Mouse (Mus musculus) bone marrow macrophage, adult 2 months (primary cell): ENCODE results near the gene Nup160.

Experiments
- CTCF ChIP-seq: IDR thresholded peaks from 2 replicates; pipeline ENCODE4 v1.5.1; 2012; ENCODE audit warnings: low read depth, mild to moderate bottlenecking, low read length, moderate library complexity
- POLR2A ChIP-seq: IDR thresholded peaks from 2 replicates; pipeline ENCODE4 v1.6.1; 2012; ENCODE audit warnings: mild to moderate bottlenecking, low read depth, low read length, borderline replicate concordance

- no peak for TF ChIP-seq POLR2A
- no peak for TF ChIP-seq CTCF
These were observed 105.4 kb downstream of the Nup160 start, which contains the start of gene Agbl2 for GRCm38 (mm10) chr2:90782458-90782857.
